Mouse (Mus musculus): ENCODE data around the gene Rps6ka3. TPM values are rescaled to one million over a fixed set of nuclear protein-coding genes. Genes with fewer than 3 reads are reported as not detected.

Rps6ka3 gene
- total and polyA plus RNA-seq, 3 experiments = 6.9 to 16.7 (median 13.5) TPM

- no peak overlapping the region for H3K27ac ChIP-seq (ENCODE audit: insufficient read depth, low read depth)
- in situ Hi-C loops (cut with MboI; ENCODE audit: low pct_ligation_motif_present, low pct_unique_long_range_greater_than_20kb, low sequenced_read_pairs) (no loop called here), dilution Hi-C loops (cut with MboI; ENCODE audit: extremely low pct_ligation_motif_present, extremely low pct_unique_long_range_greater_than_20kb, low sequenced_read_pairs) (no loop called here)
- DNase-seq (ENCODE audit: extremely low read depth) = no peak
- H3K4me2 ChIP-seq (ENCODE audit: insufficient read depth, low read depth, poor library complexity, severe bottlenecking) = no peak overlapping the region
- H3K27me3 ChIP-seq (replicated peaks) = no peaks in the 10 kb centered on the region
- H3K4me3 ChIP-seq (replicated peaks in 1 of 3; ENCODE audit: low read depth in 2 of 3, low read length in 2 of 3, poor library complexity in 1 of 3) = no peak overlapping the region
- TF ChIP-seq ELF1 (IDR thresholded peaks at IDR 0.05; ENCODE audit: low read depth, low read length) (no peak), CTCF (conservative IDR thresholded peaks at IDR 0.05 in 1 of 2, IDR thresholded peaks at IDR 0.05 in 1 of 2; ENCODE audit: low read depth in 2 of 2, low read length in 2 of 2) (no peak), BHLHE40 (IDR thresholded peaks at IDR 0.05; ENCODE audit: low read depth, low read length) (no peak), ETS1 (conservative IDR thresholded peaks at IDR 0.05; ENCODE audit: low read depth, low read length) (no peak), USF1 (IDR thresholded peaks at IDR 0.05; ENCODE audit: low read depth, low read length) (no peak), SMC3 (IDR thresholded peaks at IDR 0.05; ENCODE audit: low read depth, low read length) (no peak), MXI1 (IDR thresholded peaks at IDR 0.05; ENCODE audit: low read depth, low read length) (no peak)
- H3K79me2 ChIP-seq (replicated peaks; ENCODE audit: control insufficient read depth, extremely low read depth, insufficient read depth, poor library complexity, severe bottlenecking) = no peaks in the 10 kb centered on the region
- H3K4me1 ChIP-seq (ENCODE audit: control insufficient read depth in 1 of 2, insufficient read depth in 2 of 2) = no peaks in the 10 kb centered on the region
- no peaks in the 10 kb centered on the region for H3K9me3 ChIP-seq (replicated peaks; ENCODE audit: low read length)
- no peak overlapping the region for H3K9ac ChIP-seq (ENCODE audit: insufficient read depth, low read depth)
- no peaks in the 10 kb centered on the region for H3K36me3 ChIP-seq (replicated peaks in 1 of 2; ENCODE audit: control insufficient read depth in 1 of 2, insufficient read depth in 1 of 2, low read length in 1 of 2)
Observed at GRCm38 (mm10) chrX:159171579-159171978, 38.5 kb upstream of the Rps6ka3 start.

GRCm38 (mm10) chrX:159191581-159191980, 18.5 kb upstream of the Rps6ka3 start:
- in situ Hi-C loops (cut with MboI; ENCODE audit: low pct_ligation_motif_present, low pct_unique_long_range_greater_than_20kb, low sequenced_read_pairs) = no loop called here
- Histone ChIP-seq H3K36me3 (replicated peaks in 1 of 2; ENCODE audit: control insufficient read depth in 1 of 2, insufficient read depth in 1 of 2, low read length in 1 of 2) (no peaks in the 10 kb centered on the region), H3K4me1 (ENCODE audit: control insufficient read depth in 1 of 2, insufficient read depth in 2 of 2) (peaks cover 0 to 4% of the 10 kb centered on the region in 2 experiments; a peak in 1 of 4 replicates), H3K27ac (ENCODE audit: insufficient read depth, low read depth) (no peak overlapping the region), H3K9me3 (replicated peaks; ENCODE audit: low read length) (no peaks in the 10 kb centered on the region), H3K4me3 (replicated peaks in 1 of 3; ENCODE audit: low read depth in 2 of 3, low read length in 2 of 3, poor library complexity in 1 of 3) (no peak overlapping the region), H3K79me2 (replicated peaks; ENCODE audit: control insufficient read depth, extremely low read depth, insufficient read depth, poor library complexity, severe bottlenecking) (no peaks in the 10 kb centered on the region), H3K27me3 (replicated peaks) (no peaks in the 10 kb centered on the region), H3K4me2 (ENCODE audit: insufficient read depth, low read depth, poor library complexity, severe bottlenecking) (no peak overlapping the region), H3K9ac (ENCODE audit: insufficient read depth, low read depth) (no peak overlapping the region)
- no peak for DNase-seq (ENCODE audit: extremely low read depth)
- no peak for TF ChIP-seq SMC3 (IDR thresholded peaks at IDR 0.05; ENCODE audit: low read depth, low read length)
- TF ChIP-seq CTCF (conservative IDR thresholded peaks at IDR 0.05 in 1 of 2, IDR thresholded peaks at IDR 0.05 in 1 of 2; ENCODE audit: low read depth in 2 of 2, low read length in 2 of 2) = no peak
- TF ChIP-seq IRF4 (IDR thresholded peaks at IDR 0.05; ENCODE audit: low read depth, low read length) = no peak
- TF ChIP-seq ETS1 (conservative IDR thresholded peaks at IDR 0.05; ENCODE audit: low read depth, low read length) = no peak
- TF ChIP-seq UBTF (IDR thresholded peaks at IDR 0.05; ENCODE audit: low read depth, low read length) = no peak
- TF ChIP-seq ZMIZ1 (IDR thresholded peaks at IDR 0.05; ENCODE audit: low read depth, low read length) = no peak
- no peak for TF ChIP-seq EP300 (IDR thresholded peaks at IDR 0.05; ENCODE audit: low read length)
- TF ChIP-seq TCF12 (IDR thresholded peaks at IDR 0.05; ENCODE audit: low read depth, low read length) = no peak
- TF ChIP-seq ZNF384 (IDR thresholded peaks at IDR 0.05; ENCODE audit: low read depth, low read length) = no peak
- no peak for TF ChIP-seq MAX (IDR thresholded peaks at IDR 0.05; ENCODE audit: low read length)
- no peak for TF ChIP-seq TBP (conservative IDR thresholded peaks at IDR 0.05; ENCODE audit: low read depth, low read length)
- no peak for TF ChIP-seq RAD21 (IDR thresholded peaks at IDR 0.05; ENCODE audit: low read depth, low read length)
- TF ChIP-seq E2F4 (IDR thresholded peaks at IDR 0.05; ENCODE audit: insufficient replicate concordance, low read depth, low read length) = no peak
- TF ChIP-seq GABPA (IDR thresholded peaks at IDR 0.05; ENCODE audit: insufficient replicate concordance, low read depth, low read length) = no peak
- TF ChIP-seq NELFE (IDR thresholded peaks at IDR 0.05; ENCODE audit: low read depth, low read length) = no peak
- no peak for TF ChIP-seq ZC3H11A (IDR thresholded peaks at IDR 0.05; ENCODE audit: low read depth, low read length)
- TF ChIP-seq MXI1 (IDR thresholded peaks at IDR 0.05; ENCODE audit: low read depth, low read length) = no peak
- dilution Hi-C loops (cut with MboI; ENCODE audit: extremely low pct_ligation_motif_present, extremely low pct_unique_long_range_greater_than_20kb, low sequenced_read_pairs) = no loop called here
